Mouse (Mus musculus): Measurements from ENCODE around the gene Gbp2b. TPM values are rescaled to one million over a fixed set of nuclear protein-coding genes. Genes with fewer than 3 reads are reported as not detected.
"Not testable (repeated sequence)": the region's sequence is repeated elsewhere in the genome, so short reads cannot be mapped to it uniquely, and the experiment has no call there.

Gbp2b gene
- total RNA-seq (2021), result under 1 TPM; 0.10 to 0.12 TPM
- long read RNA-seq, experiment 1, result 0 reads
- long read RNA-seq, experiment 2, result 0 reads

DNA sequence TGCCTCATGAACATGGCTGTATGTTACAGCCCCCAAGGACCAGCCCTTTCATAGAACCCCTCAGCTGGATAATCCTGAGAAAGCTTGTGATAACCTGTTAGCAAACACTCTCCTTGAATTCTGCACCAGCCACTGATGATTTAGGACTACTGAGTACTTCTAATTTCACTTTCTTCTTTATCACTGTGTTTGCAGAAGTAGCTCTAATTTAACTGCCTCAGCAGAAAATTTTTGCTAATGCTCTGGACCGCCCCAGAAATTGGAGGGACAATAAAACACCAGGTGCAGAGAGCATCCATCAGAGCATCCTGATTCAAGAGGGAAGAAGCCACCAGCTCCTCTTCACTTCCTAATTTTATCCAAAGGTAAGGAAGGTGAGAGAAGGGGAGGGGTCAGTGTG is at the start of gene Gbp2b:
TSS of gene Gbp2b (plus strand) at position 301 of the 400 bp plus-strand sequence.
- intact Hi-C loops (cut with DNase I), result no loop called here

GRCm38 (mm10) chr3:142546690-142547089 is 48.0 kb upstream of the Gbp2b start:
- intact Hi-C loops (cut with DNase I), result no loop called here
- no peak for DNase-seq

More for the DNA sequence above, at the start of gene Gbp2b:
- DNase-seq, result no peak

DNA sequence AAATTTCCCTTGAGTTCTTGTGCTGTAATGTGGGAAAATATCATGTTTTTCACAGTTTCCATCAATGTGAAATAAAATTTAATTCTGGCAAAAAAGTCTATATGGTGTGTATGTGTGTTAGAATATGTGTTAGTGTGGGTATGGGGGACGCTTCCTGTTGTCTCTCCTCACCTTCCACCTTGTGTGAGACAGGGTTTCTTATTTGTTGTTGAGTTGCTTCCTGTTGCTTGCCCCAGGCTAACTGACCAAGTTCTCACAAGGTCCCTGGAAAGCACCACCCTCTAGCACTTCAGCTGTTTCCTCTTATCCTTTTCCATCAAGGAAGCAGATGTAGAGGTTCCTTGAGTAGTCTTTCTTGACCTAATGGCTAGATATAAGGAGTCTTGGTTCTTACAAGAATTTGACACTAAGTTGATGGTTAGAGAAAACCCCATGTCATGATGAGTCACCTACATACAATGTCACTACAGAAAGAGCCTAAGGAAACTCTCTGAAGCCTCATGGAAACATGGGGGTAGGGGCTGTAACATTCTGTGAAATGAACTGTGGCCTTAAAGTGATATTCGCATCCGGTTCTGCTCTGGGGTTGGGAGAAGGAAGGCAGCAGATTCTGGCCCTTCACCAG is 44.5 kb upstream of the Gbp2b start:
- intact Hi-C loops (cut with DNase I), result no loop called here
- no peak for DNase-seq

GRCm38 (mm10) chr3:142554601-142555000 is 40.0 kb upstream of the Gbp2b start:
- intact Hi-C loops (cut with DNase I), result no loop called here
- DNase-seq, result no peak

DNA sequence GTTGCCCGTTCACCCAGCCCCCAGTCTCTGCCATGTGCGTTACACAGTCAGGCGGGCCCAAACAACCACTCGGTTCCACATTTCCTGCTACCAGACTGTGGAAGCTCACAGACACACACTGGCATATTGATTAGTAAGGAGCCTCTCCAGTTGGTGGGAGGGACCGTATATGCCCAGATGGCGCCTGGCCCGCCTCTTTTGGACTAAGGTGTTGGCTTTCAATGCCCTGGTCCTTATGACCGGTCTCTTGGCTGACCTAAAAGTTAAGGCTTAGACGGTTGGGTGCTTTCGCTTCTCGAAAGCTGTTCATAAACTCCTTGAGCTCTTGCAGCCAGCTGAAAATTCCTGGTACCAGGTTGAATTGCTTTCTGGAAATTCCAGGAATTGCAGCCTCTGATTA is 39.0 kb upstream of the Gbp2b start:
- intact Hi-C loops (cut with DNase I), result no loop called here

GRCm38 (mm10) chr3:142559632-142560228 is 34.9 kb upstream of the Gbp2b start, which contains the start of gene Gbp3:
Gbp3 (plus strand) TSS chr3:142560026.
- intact Hi-C loops (cut with DNase I), result loop anchor here (1.0 to 10.0 kb wide), 4 partner anchors 31 to 285 kb away; partner anchors contain the start of gene Gbp5
- peak; percentile 39 to 46 for DNase-seq

More for the DNA sequence above, 39.0 kb upstream of the Gbp2b start:
- DNase-seq, result no peak

DNA sequence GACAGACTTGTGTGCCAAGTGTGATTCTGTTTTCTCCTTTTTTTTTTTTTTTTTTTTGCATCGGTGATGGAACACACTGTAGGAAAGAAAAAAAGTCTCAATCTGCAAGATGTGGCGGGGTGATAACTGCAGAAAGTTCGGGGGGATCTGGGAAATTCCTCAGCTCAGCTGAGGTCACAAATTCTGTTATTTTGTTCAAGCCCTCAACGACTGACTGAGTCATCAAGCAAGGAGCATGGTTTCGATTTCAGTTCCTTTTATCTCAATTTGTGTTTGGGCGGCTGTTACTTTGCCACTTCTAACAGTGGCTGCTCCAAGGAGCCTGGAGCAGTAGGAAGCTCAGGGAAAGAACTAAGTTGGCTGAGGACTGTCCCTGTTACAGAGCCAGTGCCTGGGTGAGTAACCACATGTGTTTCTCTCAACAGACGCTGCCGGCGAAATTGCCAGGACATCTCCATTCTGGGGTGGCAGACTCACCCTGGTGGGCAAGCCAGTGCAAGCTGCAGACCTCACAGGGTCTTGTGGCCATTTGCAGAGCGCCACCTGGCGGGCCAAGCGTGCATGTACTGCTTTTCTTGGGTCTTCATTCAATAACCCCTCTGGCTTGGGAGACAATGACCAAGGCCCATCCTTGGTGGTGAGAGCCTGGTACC is 34.2 kb upstream of the Gbp2b start:
- intact Hi-C loops (cut with DNase I), result loop anchor here (1.0 to 10.0 kb wide), 4 partner anchors 32 to 286 kb away; partner anchors contain the start of gene Gbp5
- peak; percentile 88 to 90 for DNase-seq

DNA sequence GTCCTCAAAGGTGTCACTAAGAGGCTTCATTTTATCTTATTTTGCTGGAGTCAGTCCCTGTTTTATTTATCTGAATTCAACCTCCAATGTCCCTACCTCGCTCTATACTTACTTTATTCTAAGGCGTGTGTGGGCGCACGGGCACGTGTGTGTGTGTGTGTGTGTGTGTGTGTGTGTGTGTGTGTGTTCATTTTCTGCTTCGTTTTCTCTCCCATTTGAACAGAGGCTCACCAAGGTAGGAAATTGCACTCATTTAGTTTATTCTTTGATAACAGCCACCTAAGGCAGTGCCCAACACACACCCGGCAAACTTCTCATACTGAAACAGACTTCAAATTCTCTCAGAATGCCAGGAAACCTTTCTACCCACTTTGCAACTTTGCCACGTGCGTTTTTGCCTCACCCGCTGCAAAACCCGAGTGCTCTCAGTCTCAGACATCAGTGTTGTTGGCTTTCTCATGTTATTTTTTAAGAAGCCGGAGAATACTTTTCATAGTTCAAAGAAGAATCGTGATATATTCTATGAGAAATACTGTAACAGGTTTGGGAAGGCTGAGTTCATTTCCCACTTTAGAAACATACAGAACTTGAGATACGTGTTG is 33.5 kb upstream of the Gbp2b start:
- DNase-seq, result no peak
- intact Hi-C loops (cut with DNase I), result loop anchor here (2.0 to 10.0 kb wide), 3 partner anchors 32 to 286 kb away; no protein-coding TSS in a partner anchor

DNA sequence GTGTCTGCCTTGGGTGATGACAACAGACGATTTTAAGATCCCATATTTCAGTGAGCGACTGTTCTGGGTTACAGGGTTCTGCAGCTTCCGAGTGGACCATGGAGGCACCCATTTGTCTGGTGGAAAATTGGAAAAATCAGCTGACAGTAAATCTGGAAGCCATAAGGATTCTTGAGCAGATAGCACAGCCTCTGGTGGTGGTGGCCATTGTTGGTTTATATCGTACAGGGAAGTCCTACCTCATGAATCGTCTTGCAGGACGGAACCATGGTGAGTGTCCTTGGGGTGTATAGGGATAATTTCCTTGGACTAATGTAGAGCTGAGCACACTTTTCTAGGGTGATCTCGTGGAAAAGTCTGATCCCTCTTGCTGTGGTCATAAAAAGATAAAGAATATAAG is 33.0 kb upstream of the Gbp2b start:
- DNase-seq, result no peak
- intact Hi-C loops (cut with DNase I), result loop anchor here (2.0 to 10.0 kb wide), 3 partner anchors 33 to 287 kb away; no protein-coding TSS in a partner anchor

DNA sequence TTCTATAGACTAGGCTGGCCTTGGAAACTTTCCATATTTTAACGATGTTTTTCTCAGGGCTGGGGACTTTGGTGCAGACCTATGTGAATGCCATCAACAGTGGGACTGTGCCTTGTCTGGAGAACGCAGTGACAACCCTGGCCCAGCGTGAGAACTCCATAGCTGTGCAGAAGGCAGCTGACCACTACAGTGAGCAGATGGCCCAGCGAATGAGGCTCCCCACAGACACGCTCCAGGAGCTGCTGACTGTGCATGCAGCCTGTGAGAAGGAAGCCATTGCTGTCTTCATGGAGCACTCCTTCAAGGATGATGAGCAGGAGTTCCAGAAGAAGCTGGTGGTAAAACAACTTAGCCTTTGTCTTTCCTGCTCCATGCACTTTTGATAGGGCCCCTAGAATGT is 27.2 kb upstream of the Gbp2b start:
- not testable (repeated sequence) for DNase-seq
- intact Hi-C loops (cut with DNase I), result loop anchor here (10.0 kb wide), 1 partner anchor 293 kb away; no protein-coding TSS in a partner anchor

DNA sequence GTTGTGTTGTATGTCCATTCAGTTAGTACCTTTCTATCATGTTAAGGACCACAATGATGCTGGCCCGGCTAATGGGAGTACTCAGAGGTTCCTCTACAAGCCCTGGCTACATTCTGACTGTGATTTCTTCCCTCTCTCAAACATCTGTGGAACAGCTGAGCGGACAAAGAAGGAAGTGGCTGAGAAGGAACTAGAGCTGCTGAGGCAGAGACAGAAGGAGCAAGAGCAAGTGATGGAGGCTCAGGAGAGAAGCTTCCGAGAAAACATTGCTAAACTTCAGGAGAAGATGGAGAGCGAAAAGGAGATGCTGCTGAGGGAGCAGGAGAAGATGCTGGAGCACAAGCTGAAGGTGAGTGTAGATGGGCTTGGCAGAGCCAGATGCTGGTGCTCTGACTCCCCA is 23.9 kb upstream of the Gbp2b start:
- DNase-seq, result no peak
- intact Hi-C loops (cut with DNase I), result no loop called here

GRCm38 (mm10) chr3:142577108-142577507 is 17.5 kb upstream of the Gbp2b start:
- intact Hi-C loops (cut with DNase I), result no loop called here

GRCm38 (mm10) chr3:142578342-142578741 is 16.3 kb upstream of the Gbp2b start:
- no peak for DNase-seq
- intact Hi-C loops (cut with DNase I), result no loop called here

More at GRCm38 (mm10) chr3:142577108-142577507, 17.5 kb upstream of the Gbp2b start:
- no peak for DNase-seq

- intact Hi-C loops (cut with DNase I), result no loop called here
- no peak for DNase-seq
Observed at GRCm38 (mm10) chr3:142583067-142583466, 11.6 kb upstream of the Gbp2b start.

DNA sequence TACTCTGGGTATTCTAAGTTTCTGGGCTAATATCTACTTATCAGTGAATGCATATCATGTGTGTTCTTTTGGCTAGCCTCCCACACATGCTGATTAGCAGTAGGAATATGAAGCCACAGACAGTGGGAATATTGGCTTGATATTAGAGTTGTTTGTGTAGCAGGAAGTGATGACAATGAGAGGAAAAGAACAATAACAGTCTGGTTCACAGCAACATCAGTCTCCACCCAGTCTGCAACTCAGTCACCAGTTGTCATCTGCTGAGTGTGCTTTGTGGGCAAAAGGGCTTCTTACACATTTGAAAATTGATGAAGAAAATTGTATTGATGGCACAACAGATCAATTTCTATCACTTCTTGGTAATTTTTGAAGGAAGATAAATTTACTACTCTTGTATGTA is 7.3 kb upstream of the Gbp2b start:
- peak in 1 of 2 experiments; percentile 1 for DNase-seq
- intact Hi-C loops (cut with DNase I), result no loop called here

- no peak for DNase-seq
- intact Hi-C loops (cut with DNase I), result no loop called here
Observed at GRCm38 (mm10) chr3:142588888-142589287, 5.8 kb upstream of the Gbp2b start.

DNA sequence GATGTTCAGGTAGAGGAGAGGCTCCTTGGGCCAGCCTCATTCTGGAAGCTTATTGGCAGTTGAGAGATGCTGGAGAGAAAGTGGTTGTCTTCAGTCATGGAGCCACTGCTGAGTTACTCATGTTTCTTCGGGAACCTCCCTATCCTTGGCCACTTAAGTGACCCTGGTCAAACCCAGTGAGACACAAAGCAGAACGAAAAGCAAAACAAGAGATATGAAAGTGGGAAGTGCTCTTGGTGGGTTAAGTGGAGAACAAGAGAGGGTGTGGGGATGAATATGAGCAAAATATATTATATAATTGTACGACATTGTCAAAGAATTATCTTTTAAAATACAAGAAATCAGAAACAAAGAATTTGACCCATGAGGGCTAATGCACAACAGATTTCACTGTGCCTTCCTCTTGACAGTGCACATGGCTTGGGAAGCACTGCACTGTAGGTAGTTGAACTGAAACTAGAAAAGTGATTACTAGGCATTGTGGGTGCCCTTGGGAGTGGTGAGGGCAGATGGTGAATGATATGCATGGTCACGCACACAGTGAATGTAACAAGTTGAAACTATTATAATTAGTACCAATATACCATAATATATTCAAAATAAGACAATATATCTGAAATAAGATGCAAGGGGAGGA is 4.1 kb upstream of the Gbp2b start:
- no peak for DNase-seq
- intact Hi-C loops (cut with DNase I), result no loop called here

GRCm38 (mm10) chr3:142597923-142598322 is 3.3 kb downstream of the Gbp2b start:
- intact Hi-C loops (cut with DNase I), result no loop called here
- no peak for DNase-seq

DNA sequence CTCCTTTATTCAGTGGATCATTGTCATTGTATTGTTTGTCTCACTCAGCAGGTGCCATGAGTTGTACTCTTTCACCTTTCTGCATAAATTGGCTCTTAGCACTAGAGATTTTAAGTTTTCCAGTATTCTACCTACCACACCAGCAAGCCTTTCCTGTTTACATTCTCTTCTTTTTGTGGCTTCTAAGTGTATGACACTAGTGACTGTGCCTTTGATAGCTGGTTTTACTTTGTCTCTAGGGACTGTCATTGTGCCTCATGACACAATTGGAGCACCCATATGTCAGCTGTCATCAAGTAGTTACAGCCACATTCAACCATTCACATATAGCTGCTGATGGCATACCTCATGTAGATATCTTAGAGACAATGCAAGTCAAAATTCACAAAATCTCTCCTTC is 7.0 kb downstream of the Gbp2b start:
- DNase-seq, result no peak
- intact Hi-C loops (cut with DNase I), result no loop called here

DNA sequence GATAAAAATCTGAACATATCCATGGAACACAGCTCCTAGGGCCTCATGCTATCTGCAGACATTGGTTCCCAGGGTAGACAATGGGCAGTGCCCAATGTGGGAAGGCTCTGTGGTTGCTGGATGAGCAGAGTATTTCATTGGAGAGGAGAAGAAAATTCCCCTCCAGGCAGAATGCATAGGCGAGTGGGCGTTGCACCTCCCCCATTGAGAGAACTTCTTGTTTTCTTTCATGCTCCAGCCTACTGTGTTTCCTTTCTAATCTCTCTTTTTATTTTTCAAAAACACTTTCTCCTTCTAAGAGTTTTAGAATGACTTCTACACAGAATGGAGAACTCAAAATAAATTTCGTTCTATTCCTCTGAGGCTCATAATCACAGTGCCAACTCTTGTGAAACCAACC is 24.0 kb downstream of the Gbp2b start:
- DNase-seq, result no peak
- intact Hi-C loops (cut with DNase I), result loop anchor here (2.0 kb wide), 1 partner anchor 58 kb away; the partner anchor contains the start of gene Gbp3
